ENCODE assay signal across 24 mouse cellular contexts in genomic region chr9:56123613-56124012, GRCm38 (mm10). TPM values are rescaled to one million over a fixed set of nuclear protein-coding genes. Genes with fewer than 3 reads are reported as not detected.
DNase-seq lines count a peak whose midpoint lies in the region; ATAC-seq lines count a peak whose summit lies in the region.
"Had no signal": no experiment of that assay in that cellular context is flagged by ENCODE, and none has a peak within 500 bp of the region (broad histone marks: within the 10 kb centered on the region; RNA-seq: fewer than 3 reads in every experiment).

No protein-coding gene starts in this region.

- peaks cover 34% of the 10 kb centered on the region for H3K4me1 ChIP-seq in heart, embryonic 15.5 days (replicated peaks)

- no peak overlapping the region for H3K4me3 ChIP-seq in heart, embryonic 15.5 days
- H3K4me3 ChIP-seq: heart, adult 2 months; kidney, embryonic 15.5 days; layer of hippocampus, adult 2 months; left cerebral cortex, adult 2 months; liver, embryonic 12.5 days; myocyte; neural tube, embryonic 12.5 days had no signal

- peak; percentile 54 for DNase-seq in cerebellum, adult 11-12 months
- DNase-seq in cerebellum, postnatal 4 days (ENCODE audit: low spot score in 2 of 2), result no peak
- no peak for DNase-seq in heart, adult 8-10 months (ENCODE audit: low spot score)
- DNase-seq in brain, adult 2 months (ENCODE audit: low read depth, low spot score), result peak; percentile 50
- DNase-seq in cerebellum, adult 9-11 months, result peak; percentile 55
- DNase-seq in layer of hippocampus, adult 11-12 months (ENCODE audit: low spot score), result no peak
- no peak for DNase-seq in left cerebral cortex, postnatal 36 days (ENCODE audit: low spot score in 2 of 2)
- DNase-seq: adrenal gland, postnatal 25 days; heart, adult 2 months; liver, postnatal 0 days; lung, postnatal 36 days; spleen, adult 18-20 months; thymus, postnatal 14 days had no signal

- H3K9me3 ChIP-seq in heart, embryonic 15.5 days (replicated peaks), result no peaks in the 10 kb centered on the region
- H3K9me3 ChIP-seq: kidney, embryonic 15.5 days; liver, embryonic 12.5 days; neural tube, embryonic 12.5 days had no signal

- no peak overlapping the region for H3K4me2 ChIP-seq in heart, embryonic 15.5 days
- H3K4me2 ChIP-seq: hindbrain, embryonic 14.5 days; liver, embryonic 12.5 days; neural tube, embryonic 12.5 days had no signal

- no peaks in the 10 kb centered on the region for H3K27me3 ChIP-seq in heart, embryonic 15.5 days
- H3K27me3 ChIP-seq: kidney, embryonic 15.5 days; neural tube, embryonic 12.5 days; Patski had no signal

- H3K36me3 ChIP-seq in heart, embryonic 15.5 days, result peaks cover 5% of the 10 kb centered on the region; the same call in 1 of the 2 replicates

- WGBS in heart, embryonic 15.5 days, result 44% methylated on average over 7 of the region's 7 CpGs

- H3K27ac ChIP-seq in heart, embryonic 15.5 days, result no peak overlapping the region
- H3K27ac ChIP-seq: heart, adult 2 months; hindbrain, embryonic 14.5 days; kidney, embryonic 15.5 days; layer of hippocampus, adult 2 months; left cerebral cortex, adult 2 months; liver, embryonic 12.5 days; neural tube, embryonic 12.5 days had no signal

- ATAC-seq in heart, embryonic 15.5 days (replicated peaks; ENCODE audit: insufficient number of reproducible peaks, insufficient read depth, low FRiP score, low read depth), result 0 out of 2 replicates have a peak, but pooled peaks have one; percentile 7
- ATAC-seq: intestine, postnatal 0 days; liver, embryonic 12.5 days; liver, postnatal 0 days; midbrain, embryonic 16.5 days; Patski had no signal

- H3K9ac ChIP-seq in heart, embryonic 15.5 days, result no peak overlapping the region; the same call in 1 of the 2 replicates
- H3K9ac ChIP-seq: hindbrain, embryonic 14.5 days; kidney, embryonic 15.5 days; liver, embryonic 12.5 days; liver, postnatal 0 days; neural tube, embryonic 12.5 days had no signal

- intact Hi-C loops in left cerebral cortex, postnatal 36 days (cut with DNase I), result no loop called here

RNA-seq across cellular contexts. Expression of gene Pstpip1, which starts 33.9 kb away (rescaled TPM):
- polyA plus RNA-seq in heart, embryonic 15.5 days (2015; fragmentation: Nextera tagmentation; extraction: Ambion mirVana), result 1.8 and 3.3 TPM in 2 replicates
- 1 to 10 TPM in 3 of 4 experiments, under 1 TPM in 1; 0.97 to 2.0 (median 1.1) TPM for total RNA-seq in heart, adult 8-10 months (2022)
- 1 to 10 TPM; 1.9 to 2.6 TPM for total RNA-seq in left cerebral cortex, postnatal 36 days (2021)

RNA-seq across cellular contexts. Expression of gene Tspan3, which starts 41.7 kb away (rescaled TPM):
- polyA plus RNA-seq in heart, embryonic 15.5 days (2015; fragmentation: Nextera tagmentation; extraction: Ambion mirVana), result 378 and 426 TPM in 2 replicates
- 100 to 1,000 TPM; 189 to 223 (median 201) TPM for total RNA-seq in heart, adult 8-10 months (2022)
- 100 to 1,000 TPM; 345 to 387 TPM for total RNA-seq in left cerebral cortex, postnatal 36 days (2021)

Comparison
In these comparisons a context has a peak if more than half of its experiments do, and no peak if none do; other contexts are left out.
1. DNase-seq: peak in cerebellum, adult 11-12 months (single experiment), brain, adult 2 months (single experiment) and cerebellum, adult 9-11 months (single experiment); none in cerebellum, postnatal 4 days (0 of 2), heart, adult 8-10 months (single experiment), layer of hippocampus, adult 11-12 months (single experiment) and left cerebral cortex, postnatal 36 days (0 of 2).